Mouse (Mus musculus) ovary, postnatal 36 days (tissue): ENCODE measurements around the gene Eef1akmt1.
A peak's percentile ranks its signal among the peaks of the same experiment; 100 is the strongest.

ENCODE experiments used
- DNase-seq: peaks from one replicate; pipeline ENCODE4 v3.0.0; 2022; ENCODE audit warnings: low spot score, mixed read lengths

Eef1akmt1 gene

DNA sequence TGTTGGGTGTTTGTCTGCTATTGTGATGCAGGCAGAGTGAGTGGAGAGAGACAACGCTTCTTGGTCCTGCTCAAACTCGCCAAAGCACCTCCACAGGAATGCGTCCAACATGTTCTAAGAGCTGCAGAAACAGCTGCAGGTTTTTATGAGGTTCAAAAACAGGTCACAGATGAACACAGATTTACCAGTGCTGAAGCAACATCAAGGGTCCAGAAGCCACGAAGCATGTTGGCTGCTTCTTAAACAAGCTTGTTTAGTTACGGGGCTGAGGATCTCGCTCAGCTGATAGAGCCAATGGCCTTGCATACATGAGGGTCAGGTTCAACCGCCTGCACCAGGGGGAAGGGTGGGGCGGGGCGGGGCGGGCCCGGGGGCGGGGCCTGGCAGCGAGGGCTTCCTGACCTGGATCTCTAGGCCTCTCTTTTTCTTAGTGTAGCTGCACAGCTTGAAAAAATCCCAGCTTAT is 24.8 kb downstream of the Eef1akmt1 start:
- DNase-seq = no peak

DNA sequence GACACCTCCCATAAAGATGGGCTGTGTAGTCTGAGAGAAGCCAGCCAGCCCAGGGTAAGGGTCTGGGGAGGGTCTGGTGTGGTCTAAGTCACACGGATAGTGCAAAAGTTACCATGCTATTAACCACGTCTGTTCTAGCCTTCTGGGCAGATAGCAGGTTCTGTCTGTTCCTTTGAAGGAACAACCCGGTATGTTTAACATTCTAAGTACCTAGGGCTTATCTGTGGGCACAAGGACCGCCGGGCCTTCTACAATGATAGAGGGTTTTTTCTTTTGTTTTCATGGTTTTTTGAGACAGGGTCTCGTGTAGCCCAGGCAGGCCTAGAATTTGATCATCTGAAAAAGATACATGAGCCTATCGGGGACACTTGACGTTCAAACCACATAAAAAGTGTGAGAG is 25.3 kb downstream of the Eef1akmt1 start:
- DNase-seq = no peak

DNA sequence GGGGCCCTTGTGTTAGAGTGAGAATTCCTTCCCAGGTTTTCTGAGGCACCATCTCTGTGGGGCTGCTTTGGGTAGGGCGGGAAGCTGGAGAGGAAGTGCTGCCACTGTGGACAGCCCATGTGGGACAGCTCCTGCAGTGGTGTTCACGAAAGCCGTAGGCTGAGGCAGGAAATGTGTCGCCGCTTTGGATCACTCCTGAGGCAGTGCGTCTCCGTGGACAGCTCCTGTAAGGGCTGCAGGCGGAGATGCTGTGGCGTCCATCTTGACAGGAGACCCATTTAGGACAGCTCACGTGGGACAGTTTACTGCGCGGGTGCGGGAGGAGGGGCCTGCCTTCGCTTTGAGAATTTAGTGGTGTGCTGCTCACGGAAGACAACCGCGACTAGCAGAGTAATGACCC is 25.9 kb downstream of the Eef1akmt1 start:
- DNase-seq = no peak

DNA sequence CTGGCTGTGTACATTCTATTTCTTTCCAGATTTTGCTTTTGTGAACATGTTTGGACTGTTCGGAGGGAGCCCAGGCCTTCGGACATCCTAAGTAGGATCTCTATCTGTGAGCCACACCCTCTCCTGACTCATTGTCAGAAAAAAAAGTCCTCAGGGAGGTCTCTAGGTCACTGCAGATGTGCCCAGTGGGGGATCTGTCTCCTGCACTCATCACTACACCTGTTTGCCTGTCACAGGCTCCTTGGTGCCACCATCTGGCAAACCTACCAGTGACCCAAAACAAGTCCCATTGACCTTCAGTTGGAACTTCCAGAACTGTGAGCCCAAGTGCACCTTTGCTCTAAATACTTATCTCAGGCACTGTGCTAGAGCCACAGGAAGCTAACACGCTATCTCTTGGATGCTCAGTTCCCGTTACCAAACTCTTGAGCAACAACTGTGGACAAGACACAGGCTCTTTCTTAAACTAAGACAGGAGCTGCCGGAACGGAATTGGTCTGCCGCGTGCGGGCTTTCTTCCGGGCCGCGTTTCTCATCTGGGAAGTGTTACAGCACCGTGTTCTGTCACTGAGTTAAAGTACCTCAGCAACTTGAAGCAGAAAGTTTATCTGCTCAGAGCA is 27.9 kb downstream of the Eef1akmt1 start:
- no peak for DNase-seq

DNA sequence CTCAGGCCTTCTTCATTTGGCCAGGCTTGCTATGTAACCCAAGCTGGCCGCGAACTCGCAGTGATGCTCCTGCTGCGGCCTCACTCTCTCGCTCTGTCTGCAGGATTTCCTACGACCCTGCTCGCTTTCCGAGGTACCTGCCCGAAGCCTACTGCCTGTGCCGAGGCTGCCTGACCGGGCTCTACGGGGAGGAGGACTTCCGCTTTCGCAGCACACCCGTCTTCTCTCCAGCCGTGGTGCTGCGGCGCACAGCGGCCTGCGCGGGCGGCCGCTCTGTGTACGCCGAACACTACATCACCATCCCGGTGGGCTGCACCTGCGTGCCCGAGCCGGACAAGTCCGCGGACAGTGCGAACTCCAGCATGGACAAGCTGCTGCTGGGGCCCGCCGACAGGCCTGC is 29.2 kb downstream of the Eef1akmt1 start:
- no peak for DNase-seq

DNA sequence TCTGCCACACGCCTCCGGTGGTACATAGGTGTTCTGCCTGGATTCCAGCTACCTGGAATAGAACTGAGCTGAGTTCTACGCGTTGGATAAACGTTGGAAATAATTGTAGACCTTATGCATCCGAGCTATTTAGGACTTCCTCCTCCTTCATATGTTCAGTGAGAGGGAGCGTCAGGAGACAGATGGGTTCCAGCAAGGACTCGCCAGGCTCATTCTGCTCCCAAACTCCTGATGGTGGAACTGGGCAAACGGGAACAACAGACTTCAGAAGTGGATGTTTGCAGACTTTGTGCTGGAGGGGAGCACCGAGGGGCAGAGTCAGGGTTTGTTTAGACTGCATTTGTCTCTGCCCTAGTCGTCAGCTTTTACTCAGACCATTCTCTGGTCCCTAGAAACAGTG is 30.7 kb downstream of the Eef1akmt1 start:
- DNase-seq = no peak

DNA sequence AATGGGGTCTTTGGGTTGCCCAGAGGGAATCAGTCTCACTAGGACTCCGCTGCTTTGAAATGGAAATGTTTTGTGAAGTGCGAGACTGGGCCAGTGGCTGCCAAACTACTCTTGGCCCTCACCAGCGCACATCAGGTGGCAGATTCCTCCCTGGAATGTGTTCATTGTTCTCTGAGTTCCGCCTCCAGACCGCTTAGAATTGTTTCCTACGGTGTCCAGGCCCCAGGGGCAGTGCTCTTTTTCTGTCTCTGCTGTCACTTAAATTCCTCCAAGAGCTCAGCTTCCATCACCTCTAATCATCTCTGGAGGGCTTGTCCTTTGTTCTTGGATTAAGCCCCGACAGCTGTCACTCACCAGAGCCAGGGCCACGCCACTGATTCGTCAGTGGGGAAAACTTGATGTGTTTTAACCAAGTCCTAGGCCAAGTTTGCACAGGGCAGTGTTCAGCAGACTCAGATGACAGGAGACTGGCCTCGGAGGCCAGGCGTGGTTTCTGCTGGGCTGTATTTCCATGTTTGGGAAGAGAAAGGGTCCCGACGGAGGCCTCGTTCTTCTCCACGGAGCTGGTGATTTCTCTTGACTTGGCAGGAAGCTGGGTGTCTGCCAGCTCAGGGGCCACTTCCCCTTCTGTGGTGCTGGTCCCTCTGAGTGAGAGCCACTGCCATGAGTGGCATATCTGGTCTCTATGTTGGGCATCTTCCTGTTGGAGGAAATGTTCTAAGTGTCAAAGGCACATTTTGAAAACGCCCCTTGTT is 34.0 kb downstream of the Eef1akmt1 start:
- DNase-seq = no peak

DNA sequence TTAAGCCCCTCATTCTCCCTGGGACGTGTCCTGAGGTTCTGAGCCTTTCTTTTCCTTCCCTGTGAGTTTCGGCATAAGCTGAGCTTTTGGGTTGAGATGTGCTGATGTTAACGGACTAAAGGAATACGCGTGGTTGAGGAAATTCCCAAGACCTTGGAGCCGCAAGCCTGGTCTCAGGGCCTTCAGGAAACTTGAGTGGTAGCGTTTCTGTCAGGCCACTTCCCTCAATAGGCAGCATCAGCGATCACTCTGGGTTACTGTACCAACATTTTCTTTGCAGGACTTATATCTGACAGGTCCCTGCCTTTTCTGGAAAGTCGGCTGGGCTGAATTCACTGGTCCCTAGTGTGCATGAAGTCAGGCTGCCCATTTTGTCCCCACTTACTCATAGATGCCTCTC is 34.6 kb downstream of the Eef1akmt1 start:
- DNase-seq = no peak

DNA sequence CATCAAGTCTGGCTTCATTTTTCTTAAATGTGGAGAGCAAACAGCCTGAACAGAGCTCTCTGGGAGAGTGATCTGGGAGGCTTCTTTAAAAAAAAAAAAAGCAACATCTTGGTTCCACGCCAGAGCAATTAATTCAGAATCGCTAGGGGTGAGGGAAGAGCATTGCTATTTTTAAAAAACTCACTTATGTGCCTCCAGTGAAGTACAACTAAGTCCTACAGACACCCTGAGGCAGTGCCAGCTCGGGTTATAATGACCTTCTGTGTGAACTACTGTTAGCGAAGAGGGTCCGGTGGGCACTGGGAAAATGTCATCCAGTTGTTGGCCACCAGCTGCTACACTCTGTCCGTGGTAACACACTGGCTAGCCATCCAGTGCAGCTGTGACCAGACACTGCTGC is 35.8 kb downstream of the Eef1akmt1 start:
- DNase-seq = no peak

DNA sequence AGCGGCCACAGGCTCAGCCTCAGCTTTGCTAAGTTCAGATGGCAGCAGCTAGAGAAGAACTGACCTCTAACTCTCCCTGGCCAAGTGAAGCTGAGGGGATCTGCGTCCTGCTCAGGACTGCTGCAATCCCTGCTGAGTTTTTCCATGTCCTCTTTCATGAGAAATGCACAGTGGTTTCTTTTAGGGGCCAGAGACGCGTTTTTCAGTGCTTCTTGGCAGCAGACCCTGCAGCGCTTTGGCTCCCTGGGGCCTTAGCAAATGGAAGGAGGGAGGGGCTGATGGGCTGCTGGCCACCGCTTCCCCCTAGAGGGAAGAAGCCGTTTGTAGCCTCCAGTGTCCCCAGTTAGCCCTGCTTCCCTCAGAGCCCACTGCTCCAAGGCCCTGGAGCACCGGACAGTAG is 36.5 kb downstream of the Eef1akmt1 start:
- DNase-seq = peak; percentile 32

DNA sequence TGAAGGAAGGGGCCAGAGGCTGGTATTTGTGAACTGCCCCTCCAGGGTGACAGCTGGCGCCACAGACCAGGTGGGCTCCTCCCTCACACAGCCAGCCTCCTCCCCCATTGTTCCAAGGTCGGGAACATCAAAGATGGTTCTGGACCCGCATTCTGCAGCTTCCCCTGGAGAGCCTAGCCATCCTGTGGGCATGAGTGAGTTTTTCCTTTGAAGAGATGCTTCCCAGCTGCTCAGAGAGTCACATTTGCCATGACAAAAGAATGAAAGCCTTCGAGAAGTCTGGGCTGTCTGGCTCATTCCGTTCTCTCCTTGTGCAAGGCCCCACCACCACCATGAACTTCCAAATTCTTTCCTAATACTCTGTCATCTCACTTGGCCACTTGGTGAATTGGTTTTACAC is 37.1 kb downstream of the Eef1akmt1 start:
- no peak for DNase-seq

DNA sequence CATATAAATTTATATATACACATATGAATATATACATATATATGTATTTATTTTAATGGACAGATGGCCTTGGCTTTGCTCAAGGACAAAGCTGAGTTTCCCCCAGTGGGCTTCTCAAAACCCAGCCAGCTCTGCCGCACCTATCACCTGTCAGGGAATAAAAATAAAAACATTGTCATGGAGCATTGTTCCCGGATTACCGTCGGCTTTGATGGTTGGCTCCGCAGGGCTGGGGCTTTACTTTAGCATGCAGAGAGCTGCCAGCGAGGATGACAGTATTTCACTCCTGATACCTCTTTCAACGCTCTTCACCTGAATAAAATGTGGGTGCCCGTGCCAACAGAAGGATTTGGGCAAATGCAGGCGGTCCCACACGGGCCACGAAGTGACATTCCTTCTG is 37.6 kb downstream of the Eef1akmt1 start:
- DNase-seq = no peak

DNA sequence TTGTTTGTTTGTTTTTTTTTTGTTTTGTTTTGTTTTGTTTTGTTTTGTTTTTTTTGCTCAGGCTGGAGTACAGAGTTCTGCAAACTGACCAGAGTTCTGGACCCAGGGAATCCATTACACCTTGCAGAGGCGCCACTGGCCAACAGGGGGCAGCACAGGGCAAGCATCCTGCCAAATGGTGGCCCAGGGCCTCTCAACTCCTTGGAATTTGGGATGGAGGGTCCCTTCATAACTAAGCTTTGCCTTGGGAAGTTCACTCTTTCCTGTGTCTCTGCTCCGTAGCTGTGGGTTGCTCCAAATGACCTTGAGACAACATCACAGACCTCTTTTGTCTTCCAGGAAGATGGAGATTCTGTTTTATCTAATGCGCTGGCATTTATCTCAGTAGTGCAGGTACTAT is 38.2 kb downstream of the Eef1akmt1 start:
- DNase-seq = peak; percentile 62

DNA sequence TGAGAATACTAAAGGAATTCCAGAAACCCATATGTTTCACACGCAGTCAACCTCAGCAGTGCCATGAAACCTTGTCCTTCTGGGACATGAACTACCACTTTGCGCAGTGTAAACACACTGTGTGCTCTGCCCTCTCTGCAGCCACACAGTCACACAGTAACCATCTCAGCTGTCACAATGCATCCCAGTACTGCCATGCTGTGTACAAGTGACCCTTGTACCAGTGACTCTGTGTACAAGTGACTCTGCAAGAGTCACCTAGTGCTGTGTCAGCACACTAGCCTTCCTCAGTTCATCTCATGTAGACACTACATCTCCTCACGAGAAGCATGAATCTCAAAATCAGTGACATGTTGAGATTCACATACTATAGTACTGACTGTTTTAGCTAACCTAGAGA is 38.8 kb downstream of the Eef1akmt1 start:
- no peak for DNase-seq

DNA sequence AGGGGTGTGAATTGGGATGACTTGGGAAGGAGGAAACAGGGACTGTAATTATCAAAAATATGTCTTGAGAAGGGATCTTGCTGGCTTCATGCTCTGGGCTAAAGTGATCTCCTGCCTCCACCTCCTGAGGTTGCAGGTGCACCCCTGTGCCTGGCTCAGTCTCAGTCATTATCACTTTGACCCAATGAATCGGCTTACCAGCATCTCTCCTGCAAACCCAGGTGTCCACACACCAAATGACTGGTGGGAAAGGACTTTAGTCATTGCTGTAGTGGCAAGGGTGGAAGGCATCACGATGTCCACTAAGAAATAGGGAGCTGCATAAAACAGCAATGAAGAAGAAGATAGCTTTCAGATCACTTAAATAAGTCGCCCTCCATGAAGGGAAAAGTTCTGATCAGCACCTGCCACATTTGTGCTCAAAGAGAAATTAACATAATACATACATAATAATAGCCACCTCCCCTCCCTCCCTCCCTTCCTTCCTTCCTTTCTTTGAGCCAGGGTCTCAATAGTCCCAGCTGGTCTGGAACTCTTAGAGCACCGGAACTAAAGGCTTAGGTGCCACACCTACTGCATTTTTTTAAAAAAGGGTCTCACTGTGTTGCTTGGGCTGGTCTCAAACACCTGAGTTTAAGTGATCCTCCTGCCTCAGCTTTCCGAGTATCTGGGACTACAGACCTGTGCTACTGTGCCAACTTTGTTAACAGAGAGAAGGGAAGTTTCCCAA is 41.5 kb downstream of the Eef1akmt1 start:
- no peak for DNase-seq

DNA sequence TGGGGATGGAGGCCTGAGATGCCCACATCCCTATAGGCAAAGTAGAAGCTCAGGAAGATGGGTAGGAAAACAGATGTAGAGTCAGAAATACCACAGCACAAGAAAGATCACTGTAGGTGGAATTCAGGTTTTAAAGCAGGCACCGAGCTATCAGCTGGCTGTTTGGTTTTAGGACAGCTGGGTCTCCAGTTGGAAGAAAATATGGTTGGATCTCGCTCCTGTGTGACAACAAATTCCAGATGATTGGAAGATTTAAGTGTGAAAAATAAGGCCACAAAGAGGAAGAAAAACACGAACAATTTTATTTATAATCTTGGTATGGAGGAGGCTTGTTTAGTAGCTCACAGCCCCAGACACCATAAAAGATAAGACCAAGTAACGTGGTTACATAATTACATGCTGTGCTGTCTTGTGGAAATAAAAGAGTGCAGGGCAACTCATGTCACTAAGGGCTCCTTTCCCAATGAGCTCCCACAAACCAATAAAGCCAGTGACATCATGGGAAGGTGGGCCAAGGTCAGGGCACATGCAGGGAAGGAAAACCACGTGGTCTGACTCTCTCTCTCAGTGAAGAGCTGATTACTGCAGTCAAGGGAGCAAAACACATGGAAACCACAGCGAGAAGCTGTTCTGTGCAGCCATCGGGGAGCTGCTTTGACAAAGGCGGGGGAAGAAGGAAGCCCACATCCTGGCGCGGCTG is 42.2 kb downstream of the Eef1akmt1 start:
- DNase-seq = peak; percentile 29

DNA sequence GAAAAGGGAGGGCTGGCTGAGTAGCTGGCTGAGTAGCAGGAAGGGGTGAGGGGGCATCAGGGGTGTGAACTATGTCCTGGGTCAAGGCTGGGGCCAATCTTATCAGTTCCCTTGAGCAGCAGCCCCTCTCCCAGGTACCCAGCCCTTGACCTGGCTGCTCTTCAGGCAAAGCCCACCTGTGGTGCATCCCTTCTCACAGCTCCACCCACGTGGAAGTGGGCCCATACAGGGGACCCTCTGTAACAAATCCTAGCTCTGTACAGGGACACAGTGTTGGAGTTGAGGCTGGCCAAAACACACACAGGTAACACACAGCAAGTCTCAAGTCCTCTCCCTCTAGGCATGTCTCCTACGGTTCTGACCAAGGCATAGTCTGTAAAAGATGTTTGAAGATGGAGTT is 43.8 kb downstream of the Eef1akmt1 start:
- no peak for DNase-seq

DNA sequence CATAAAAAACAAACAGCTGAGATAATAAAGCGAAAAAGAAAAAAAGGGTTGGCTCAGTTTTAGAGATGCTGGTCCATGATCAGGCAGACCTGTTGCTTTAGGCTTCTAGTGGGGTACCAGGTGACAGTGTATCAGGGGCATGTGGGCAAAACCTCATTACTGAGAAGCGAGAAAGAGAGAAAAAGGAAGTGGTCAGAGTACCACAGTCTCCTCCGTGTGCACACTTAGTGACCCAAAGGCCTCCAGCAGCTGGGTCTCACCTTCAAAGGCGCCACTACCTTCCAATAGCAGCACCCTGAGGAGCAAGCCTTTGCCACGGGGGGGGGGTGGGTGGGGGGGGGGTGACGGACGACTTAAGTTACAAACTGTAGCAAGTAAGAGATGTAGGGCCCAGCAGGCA is 44.3 kb downstream of the Eef1akmt1 start:
- no peak for DNase-seq

DNA sequence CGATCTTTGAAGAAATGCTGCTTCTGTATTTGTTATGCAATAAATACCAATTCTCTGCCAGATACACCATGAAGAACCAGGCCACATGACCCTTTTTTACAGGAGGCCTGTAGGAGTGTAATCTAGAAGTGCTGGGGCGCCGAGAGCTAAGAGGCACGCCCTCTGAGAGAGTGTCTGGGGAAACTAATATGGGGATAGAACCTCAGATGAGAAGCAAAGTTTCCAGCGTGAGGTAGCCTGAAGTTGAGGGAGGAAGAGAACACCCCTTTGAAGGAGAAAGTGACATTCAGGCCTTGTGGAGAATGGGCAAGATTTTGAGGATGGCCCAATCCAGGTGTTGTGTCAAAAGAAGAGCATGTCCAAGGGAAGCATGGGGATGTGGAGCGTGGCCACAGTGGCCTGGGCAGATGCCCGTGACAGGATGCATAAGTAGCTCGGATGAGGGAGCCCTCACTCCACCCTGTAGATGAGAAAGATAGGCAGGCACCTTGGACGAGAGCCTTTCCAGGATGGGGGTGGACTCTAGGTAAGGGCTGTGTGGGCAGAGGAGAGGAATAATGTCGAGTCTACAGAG is 45.3 kb downstream of the Eef1akmt1 start:
- DNase-seq = no peak

DNA sequence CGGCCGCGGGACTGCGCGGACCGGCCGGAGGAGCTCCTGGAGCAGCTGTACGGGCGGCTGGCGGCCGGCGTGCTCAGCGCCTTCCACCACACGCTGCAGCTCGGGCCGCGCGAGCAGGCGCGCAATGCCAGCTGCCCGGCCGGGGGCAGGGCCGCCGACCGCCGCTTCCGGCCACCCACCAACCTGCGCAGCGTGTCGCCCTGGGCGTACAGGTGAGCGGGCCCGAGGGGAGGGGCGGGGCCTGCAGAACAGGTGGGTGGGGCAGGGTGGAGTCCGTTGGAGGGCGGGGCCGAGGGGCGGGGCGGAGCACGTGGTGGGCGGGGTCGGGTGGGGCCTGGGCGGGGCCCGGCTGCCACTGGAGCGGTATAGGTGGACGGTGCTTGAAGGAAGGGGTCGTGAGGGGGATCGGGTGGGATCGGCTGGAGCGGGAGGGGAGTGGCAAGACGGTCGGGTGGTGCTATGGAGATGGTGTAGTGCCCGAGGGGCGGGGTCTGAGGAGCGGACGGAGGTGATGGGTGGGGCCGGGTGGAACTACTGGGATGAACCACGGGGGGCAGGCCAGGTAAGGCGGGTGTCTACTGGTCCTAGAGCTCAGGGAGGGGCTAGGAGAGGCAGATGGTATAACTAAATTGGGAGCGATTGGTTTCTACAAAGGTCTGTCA is 45.9 kb downstream of the Eef1akmt1 start:
- DNase-seq = peak; percentile 76

DNA sequence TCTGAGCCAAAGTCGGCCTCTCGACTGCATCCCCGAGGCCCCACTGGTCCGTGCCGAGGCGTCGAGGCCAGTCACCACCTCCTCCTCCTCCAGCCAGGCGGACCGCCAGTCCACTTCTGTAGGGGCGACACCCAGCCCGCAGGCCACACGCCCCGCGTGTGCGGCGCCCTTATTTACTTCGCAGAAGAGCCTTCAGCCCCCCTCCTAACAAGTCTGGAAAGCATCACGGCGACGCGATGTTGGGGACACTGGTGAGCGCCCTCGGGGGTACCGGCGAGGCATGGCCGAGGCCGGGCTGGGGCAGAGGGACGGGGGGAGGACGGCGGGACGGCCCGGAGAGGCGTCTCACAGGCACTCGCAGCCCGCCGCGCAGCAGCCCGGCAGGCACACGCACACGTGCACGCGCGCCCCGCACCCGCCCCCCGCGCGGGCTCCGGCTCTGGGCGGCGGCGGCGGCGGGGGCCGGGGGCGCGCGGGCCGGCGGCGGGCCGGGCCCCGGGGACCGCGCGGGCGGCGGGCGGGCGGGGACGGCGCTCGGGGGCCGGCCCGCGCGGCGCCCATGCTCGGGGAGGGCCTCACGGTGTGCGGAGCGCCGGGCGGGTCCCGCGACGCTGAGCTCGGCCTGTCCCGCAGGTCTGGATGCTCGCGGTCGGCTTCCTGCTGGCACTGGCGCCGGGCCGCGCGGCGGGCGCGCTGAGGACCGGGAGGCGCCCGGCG is 46.6 kb downstream of the Eef1akmt1 start, which contains the start of gene Il17d:
Gene Il17d, plus strand, starts transcription at position 107 of the 717 bp plus-strand sequence.
- DNase-seq = peak; percentile 47
